Mouse (Mus musculus) activated CD4-positive, CD25-positive, alpha-beta regulatory T cell, adult 4 months (primary cell): ENCODE results near the gene Timp3. TPM values are rescaled to one million over a fixed set of nuclear protein-coding genes. Genes with fewer than 3 reads are reported as not detected.

Experiments used
- ATAC-seq: one replicate; pipeline ENCODE4 v1.8.0; 2017
- polyA plus RNA-seq, 2 experiments: library from polyadenylated mRNA; unstranded; fragments of 100-300 nt; shearing (Covaris generic); gene quantifications; one replicate each; pipeline ENCODE4 v1.2.1; 2017

Gene Timp3
- polyA plus RNA-seq, 2 experiments from 2014 or later = not detected

- ATAC-seq = no peak
Measured at GRCm38 (mm10) chr10:86389357-86389756, 89.2 kb downstream of the Timp3 start.

- ATAC-seq = no peak
Measured at GRCm38 (mm10) chr10:86389913-86390312, 89.7 kb downstream of the Timp3 start.

- ATAC-seq = no peak
Measured at GRCm38 (mm10) chr10:86392399-86392798, 92.2 kb downstream of the Timp3 start.

GRCm38 (mm10) chr10:86397577-86398346, 97.6 kb downstream of the Timp3 start:
- no peak for ATAC-seq

DNA sequence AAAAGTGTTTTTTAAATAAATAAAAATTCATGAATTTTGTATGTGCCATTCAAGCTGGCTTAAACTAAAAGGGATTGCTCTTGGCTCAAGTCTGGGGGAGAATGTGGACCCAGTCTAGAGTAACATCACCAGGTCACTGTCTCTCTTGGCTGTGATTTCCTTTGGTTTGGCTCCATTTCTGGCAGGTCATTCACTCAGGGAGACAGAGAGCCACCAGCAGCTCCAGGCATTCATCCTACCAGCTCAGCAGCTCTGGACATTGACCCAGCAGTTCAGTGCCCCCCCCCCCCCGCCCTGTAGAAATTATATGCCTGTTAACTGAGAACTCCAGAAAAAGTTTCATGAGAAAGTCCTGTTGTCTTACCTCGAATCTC, 98.2 kb downstream of the Timp3 start:
- no peak for ATAC-seq

Other genes with a start within 250 kb of the Timp3 start
- gene Syn3, start 198.5 kb downstream of the Timp3 start, polyA plus RNA-seq = under 1 TPM in 1 of 2 experiments, not detected in 1; 0.26 TPM